In the genomic region with DNA sequence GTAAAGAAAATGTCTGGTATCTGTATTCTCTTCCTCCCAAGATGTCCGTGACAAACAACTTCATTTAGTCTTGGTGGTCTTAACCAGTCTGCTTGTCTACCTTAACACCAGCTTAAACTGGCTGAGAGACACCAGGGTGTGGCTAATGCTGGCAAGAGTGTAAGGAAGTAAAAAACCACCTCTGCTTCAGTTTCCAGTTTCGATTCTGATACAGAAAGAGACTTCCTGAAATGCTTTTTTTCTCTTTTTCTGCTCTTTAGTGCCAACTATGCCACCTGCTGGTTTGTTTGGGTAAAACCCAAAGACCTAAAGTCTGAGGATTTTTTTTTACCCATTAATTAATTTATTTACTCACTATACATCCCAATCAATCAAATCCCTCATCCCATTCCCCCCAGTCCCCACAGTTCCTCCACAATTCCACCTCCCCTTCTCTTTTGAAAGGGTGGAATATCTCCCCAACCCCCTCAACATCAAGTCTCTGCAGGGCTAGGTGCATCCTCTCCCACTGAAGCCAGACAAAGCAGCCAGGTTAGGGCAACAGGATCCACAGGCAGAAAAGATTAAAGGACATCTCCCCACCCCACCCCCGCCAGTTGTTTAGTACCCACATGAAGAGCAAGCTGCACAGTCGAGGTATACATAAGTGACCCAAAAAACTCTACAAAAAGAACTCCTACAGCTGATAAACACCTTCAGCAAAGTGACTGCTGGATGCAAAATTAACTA, we compare ENCODE assay signal across 8 mouse cellular contexts. TPM values are rescaled to one million over a fixed set of nuclear protein-coding genes. Genes with fewer than 3 reads are reported as not detected.
DNase-seq lines count a peak whose midpoint lies in the region; ATAC-seq and TF ChIP-seq lines count a peak whose summit lies in the region.
"Not testable (repeated sequence)": the region's sequence is repeated elsewhere in the genome, so short reads cannot be mapped to it uniquely, and the experiment has no call there.

TSS of gene Samd9l (minus strand) at position 233 of the 729 bp plus-strand sequence.

- 26% methylated on average over 4 of the region's 4 CpGs for WGBS in heart, postnatal 0 days

- peak; percentile 35 for TF ChIP-seq CTCF in heart, postnatal 0 days (IDR thresholded peaks at IDR 0.05; ENCODE audit: low read depth)

- H3K9me3 ChIP-seq in heart, postnatal 0 days (replicated peaks; ENCODE audit: control insufficient read depth, low read length) = not testable (repeated sequence)

- DNase-seq in B cell, adult 2 months = peak; percentile 86 to 90
- peak; percentile 70 to 83 for DNase-seq in adrenal gland, postnatal 36 days
- DNase-seq in heart, postnatal 0 days (ENCODE audit: low spot score) = peak; percentile 48
- peak; percentile 89 for DNase-seq in kidney, postnatal 10 days
- DNase-seq in liver = peak; percentile 4
- DNase-seq in monocyte, adult 2 months (ENCODE audit: low read depth in 1 of 2, low spot score in 2 of 2) = peak; percentile 49 to 71
- peak; percentile 89 to 94 for DNase-seq in spleen, postnatal 36 days (ENCODE audit: low spot score in 2 of 2)

- peak; percentile 78 for ATAC-seq in erythroid progenitor cell, adult 5-6 weeks (replicated peaks; ENCODE audit: low FRiP score, poor library complexity, severe bottlenecking)
- not testable (repeated sequence) for ATAC-seq in heart, postnatal 0 days (ENCODE audit: insufficient read depth, low read depth)

- H3K9ac ChIP-seq in heart, postnatal 0 days (replicated peaks; ENCODE audit: low read depth, low read length) = not testable (repeated sequence)

- not testable (repeated sequence) for H3K4me1 ChIP-seq in heart, postnatal 0 days (ENCODE audit: control insufficient read depth, insufficient read depth)

- H3K36me3 ChIP-seq in heart, postnatal 0 days (replicated peaks; ENCODE audit: control insufficient read depth, insufficient read depth, low read length) = not testable (repeated sequence)

- peak within 1 kb of the TSS; percentile 39 for H3K4me3 ChIP-seq in heart, postnatal 0 days (ENCODE audit: low read depth, low read length)

- peak within 1 kb of the TSS; percentile 45 for H3K4me2 ChIP-seq in heart, postnatal 0 days (ENCODE audit: low read depth, low read length)

- TF ChIP-seq EP300 in heart, postnatal 0 days (IDR thresholded peaks at IDR 0.05; ENCODE audit: low read depth) = not testable (repeated sequence)

- H3K27me3 ChIP-seq in heart, postnatal 0 days (ENCODE audit: control insufficient read depth, insufficient read depth, low read length) = not testable (repeated sequence)

- not testable (repeated sequence) for H3K27ac ChIP-seq in heart, postnatal 0 days (ENCODE audit: low read depth)

RNA-seq across cellular contexts. Expression of gene Samd9l, which starts in this region (rescaled TPM):
- 10 to 100 TPM; 11.2 to 15.0 TPM for total RNA-seq in adrenal gland, postnatal 36 days (2021)
- total RNA-seq in erythroid progenitor cell, adult 5-6 weeks (2015; ENCODE audit: low replicate concordance) = 24.9 and 26.4 TPM in 2 replicates
- total RNA-seq in erythroid progenitor cell, adult 5-6 weeks (2017; ENCODE audit: low replicate concordance) = 15.9 and 25.3 TPM in 2 replicates
- 4.4 and 44.3 TPM in 2 replicates for total RNA-seq in heart, postnatal 0 days (2014; rRNA removed; ENCODE audit: low replicate concordance)
- 2.9 and 3.1 TPM in 2 replicates for polyA plus RNA-seq in heart, postnatal 0 days (2015; fragmentation: Nextera tagmentation; extraction: Ambion mirVana)

Comparison
In these comparisons a context has a peak if more than half of its experiments do, and no peak if none do; other contexts are left out.
1. DNase-seq: peak in every context shown above with its lines; median percentile 92 in spleen, postnatal 36 days; 89 in kidney, postnatal 10 days; 88 in B cell, adult 2 months; 76 in adrenal gland, postnatal 36 days; 60 in monocyte, adult 2 months; 48 in heart, postnatal 0 days; 4 in liver.